Mouse (Mus musculus) 3T3-L1 (cell line): ENCODE results near the gene Etnk1.

ENCODE experiments used
- DNase-seq: peaks from one replicate; pipeline ENCODE4 v3.0.0-alpha.2; 2015; ENCODE audit warnings: low read depth, low spot score

Gene Etnk1

DNA sequence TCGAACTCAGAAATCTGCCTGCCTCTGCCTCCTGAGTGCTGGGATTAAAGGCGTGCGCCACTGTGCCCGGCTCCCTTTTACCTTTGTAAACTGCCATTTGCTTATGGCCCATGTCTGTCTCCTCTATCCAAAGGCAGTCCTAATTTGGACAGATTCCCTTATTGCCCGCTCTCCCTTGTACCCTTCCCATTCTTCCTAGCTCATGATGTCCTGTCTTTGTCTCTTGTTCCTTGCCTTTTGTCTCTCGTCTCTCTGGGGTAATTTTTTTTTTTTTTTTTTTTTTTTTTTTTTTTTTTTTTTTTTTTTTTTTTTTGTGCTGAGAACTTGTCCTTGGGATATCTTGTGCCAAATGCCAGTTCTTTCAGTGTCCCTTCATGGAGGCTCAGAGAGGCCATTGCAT, 46.4 kb downstream of the Etnk1 start:
- no peak for DNase-seq

GRCm38 (mm10) chr6:143216221-143216620, 49.2 kb downstream of the Etnk1 start:
- no peak for DNase-seq

DNA sequence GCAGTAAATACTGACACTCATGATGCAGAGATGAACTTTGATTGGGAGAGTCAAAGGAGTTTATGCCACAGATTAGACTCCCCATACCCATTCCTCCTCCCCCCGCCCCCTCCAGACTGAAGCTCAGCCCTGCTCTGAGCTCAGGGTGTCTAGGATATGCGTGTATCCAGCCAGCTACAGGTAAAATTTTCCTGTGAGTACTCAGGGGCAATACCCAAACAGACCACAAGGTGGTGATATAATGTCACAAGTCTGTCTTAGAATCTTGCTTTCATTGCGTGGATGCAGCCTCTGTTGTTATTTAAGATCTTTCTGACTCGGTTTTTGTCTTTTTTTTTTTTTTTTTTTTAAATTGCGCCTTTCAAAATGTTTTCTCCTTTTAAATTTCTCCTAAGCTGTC, 52.3 kb downstream of the Etnk1 start:
- peak; percentile 88 for DNase-seq

- no peak for DNase-seq
These were observed 54.2 kb downstream of the Etnk1 start for GRCm38 (mm10) chr6:143221245-143221644.

DNA sequence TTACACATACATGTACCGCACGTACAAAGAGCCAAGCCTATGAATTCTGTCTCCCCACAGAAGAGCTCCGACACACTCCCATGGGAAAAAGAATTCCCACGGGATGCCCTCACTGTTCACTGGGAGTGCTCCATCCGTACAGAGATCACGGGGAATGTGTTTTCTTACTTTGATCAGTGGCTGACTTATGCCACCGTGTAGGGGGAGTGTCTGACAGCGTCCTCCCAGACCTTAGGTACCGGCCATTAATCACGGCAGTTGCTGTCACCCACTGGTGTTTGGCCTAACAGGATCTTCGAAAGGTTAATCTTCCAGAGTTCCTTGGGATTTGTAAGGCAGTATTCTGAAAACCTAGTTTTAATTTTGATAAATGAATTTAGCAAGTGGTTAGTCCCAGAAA, 57.0 kb downstream of the Etnk1 start:
- no peak for DNase-seq

- DNase-seq: no peak
These were observed 57.9 kb downstream of the Etnk1 start for GRCm38 (mm10) chr6:143224885-143225284.

- no peak for DNase-seq
These were observed 61.7 kb downstream of the Etnk1 start for GRCm38 (mm10) chr6:143228696-143229095.

- DNase-seq: no peak
These were observed 62.9 kb downstream of the Etnk1 start for GRCm38 (mm10) chr6:143229906-143230305.

DNA sequence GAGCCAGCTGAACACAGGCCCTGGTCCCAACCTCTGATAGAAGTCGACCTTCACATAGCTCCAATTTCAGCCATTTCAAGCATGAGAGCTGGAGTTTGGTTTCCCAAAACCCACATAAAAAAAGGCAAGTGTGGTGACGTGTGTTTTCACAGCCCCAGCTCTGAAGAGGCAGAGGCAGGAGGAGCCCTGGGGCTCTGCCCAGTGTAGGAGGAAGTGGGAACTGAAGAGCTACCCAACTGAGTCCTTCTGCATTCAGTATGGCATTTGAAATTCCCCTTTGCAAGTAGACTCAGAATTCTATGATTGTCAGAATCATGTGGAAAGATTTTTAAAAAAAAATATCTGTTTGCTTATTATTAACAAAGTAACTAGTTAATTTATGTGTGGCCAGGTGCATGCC, 63.9 kb downstream of the Etnk1 start:
- DNase-seq: no peak

- no peak for DNase-seq
These were observed 65.7 kb downstream of the Etnk1 start for GRCm38 (mm10) chr6:143232718-143233117.

DNA sequence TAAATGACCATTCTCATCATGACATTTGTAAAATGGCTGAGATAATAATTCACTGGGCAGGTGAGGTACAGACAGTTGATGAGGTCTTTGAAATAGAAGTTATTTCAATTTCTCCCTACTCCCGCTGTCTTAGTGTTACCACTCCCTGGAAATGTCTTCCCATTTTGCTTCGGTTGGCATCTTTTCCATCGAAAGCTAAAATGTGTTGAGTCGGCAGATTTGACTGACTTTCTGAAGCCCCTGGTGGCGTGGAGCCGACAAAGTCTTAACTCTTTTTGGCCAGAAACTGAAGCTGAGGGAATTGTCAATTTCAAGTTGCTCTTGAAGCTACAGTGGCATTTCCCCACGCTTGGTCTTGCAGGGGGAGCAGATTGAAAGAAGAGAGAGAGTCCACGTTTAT, 67.8 kb downstream of the Etnk1 start:
- DNase-seq: no peak

DNA sequence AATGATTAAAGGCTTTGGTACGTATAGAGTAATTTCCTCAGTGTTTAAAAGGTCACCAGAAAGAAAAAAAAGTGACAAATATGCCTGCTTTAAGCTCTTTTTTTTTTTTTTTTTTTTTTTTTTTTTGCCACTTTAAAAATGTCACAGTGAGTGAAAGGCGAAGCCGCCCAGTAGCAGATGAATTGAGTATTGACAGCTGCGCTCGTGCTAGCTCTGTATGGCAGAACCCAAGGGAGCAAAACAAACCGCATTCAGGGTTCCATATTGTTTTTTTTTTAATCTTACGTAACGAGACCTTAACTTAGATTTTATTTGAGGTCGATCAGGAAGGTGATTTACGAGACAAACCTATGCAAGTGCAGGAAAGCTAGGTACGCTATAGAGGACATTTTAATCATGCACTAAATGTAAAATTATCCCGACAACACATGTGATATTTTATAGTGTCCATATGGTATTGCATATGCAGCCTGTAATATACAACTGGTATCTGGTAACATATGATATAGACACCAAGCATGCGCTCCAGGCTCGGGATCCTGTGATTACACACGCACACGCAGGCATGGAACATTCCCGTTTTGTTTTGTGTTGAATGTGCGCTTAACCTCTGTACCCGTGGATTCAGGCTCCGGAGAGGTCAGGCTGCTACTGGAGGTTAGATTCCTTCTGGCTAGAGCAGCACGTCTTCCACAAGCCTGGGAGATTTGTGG, 72.5 kb downstream of the Etnk1 start:
- no peak for DNase-seq

DNA sequence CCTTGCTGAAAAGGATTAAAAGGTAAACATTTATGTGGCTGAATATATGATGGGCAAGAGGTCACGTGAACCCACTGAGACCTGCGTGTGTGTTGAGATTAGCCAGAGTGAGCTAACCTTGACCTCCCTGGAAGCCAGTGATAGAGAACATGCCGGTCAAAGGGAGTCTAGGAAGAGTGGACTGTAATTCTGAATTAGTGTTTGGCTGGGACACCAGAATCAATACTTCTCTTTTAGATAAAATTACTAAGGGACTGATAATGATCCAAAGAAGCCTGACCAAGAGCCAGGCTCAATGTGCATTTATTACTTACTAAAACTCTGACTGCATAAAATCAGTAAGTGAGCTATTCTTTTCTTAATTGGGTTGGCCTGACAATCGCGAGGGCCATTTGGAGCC, 76.2 kb downstream of the Etnk1 start:
- DNase-seq: no peak

DNA sequence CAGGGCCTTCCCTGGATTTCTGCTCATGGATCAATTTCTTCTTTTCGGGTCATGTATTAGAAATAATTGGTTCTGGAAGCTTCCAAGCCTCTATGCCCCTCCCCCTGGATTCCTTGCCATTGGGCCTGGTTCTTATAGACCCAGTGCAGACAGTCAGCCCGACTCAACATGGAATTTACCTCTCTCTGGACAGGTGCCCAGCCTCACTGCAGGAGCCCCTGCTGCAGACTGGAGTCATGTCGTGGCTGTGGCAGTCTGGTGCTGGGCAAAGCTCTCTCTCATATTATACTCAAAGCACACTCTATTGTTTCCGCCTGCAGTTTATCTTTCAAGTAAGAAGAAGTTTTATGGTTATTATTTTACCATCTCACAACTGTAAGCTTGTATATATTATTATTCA, 90.9 kb downstream of the Etnk1 start:
- no peak for DNase-seq

DNA sequence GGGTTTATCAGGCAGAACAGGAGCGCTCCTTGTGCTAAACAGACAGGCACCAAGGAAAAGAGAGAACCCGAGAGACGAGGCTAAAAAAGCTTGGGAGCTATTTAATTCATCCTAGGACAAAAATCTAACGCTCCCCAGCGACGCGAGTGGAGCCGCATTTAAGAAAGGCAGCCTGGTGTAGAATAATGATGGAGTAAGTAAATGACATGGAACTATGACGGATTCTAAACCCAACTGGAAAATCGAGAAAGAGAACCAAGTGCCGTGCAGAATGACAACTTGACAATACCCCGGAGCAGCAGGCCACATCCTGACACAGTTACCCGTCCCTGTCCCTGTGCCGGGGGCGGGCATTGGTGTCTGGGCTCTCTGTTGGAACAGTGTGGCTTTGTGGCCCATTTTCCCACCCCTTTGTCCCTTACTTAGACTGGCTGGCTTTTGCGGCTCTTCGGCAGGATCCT, 92.2 kb downstream of the Etnk1 start:
- no peak for DNase-seq

GRCm38 (mm10) chr6:143259870-143260559, 93.0 kb downstream of the Etnk1 start:
- DNase-seq: no peak

DNA sequence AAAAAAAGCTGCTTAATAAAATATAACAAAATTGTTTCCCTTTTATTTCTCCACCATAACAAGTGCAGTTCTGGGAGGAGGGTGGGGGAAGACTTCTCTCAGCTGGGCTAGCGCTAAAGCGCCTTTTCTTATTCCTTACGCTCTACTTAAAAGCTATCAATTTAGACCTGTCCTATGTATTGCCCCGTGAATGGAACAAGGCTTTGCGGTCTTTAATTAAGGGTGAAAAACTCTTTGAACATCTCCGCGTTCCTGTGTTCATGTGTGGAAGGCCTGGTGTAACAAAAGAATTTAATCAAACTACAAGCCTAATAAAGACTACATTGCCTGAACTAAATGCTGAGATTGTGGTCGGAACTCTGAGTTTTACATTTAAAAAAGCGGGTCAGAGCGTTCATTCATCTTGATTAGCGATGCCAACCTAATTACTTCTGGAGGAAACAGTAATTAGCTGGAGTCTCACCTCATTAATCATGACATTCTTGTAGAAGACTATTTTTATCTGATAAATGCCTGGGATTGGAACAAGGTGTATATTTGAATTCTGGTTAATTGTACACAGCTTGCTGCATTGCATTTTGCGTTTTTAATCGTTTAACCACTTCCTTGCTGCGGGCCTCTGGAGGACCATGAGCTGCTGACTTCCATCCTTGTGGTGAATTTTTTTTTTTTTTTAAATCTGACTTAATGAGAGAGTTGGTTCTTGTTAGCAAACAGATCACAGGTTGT, 93.7 kb downstream of the Etnk1 start:
- DNase-seq: no peak

DNA sequence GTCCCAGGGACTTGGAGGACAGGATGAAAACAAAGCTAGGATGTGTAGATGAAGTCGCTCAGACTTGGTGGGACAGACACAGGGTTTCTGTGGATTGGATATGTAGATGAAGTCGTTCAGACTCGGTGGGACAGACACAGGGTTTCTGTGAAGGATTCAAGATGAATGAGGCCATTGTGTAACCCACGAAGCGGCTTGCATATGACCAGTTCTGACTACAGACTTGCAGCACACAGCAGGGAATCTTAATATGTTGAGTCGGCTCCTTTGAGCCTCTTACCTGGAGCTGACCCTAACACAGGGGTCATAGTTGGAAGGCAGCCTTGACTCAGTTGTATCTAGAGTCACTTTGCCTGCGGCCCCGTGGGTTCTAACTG, 94.3 kb downstream of the Etnk1 start:
- DNase-seq: no peak

GRCm38 (mm10) chr6:143265482-143265881, 98.5 kb downstream of the Etnk1 start:
- DNase-seq: no peak

GRCm38 (mm10) chr6:143279222-143279621, 112.2 kb downstream of the Etnk1 start:
- no peak for DNase-seq
